Mouse (Mus musculus) thymus, adult 2 months (tissue): ENCODE measurements around the gene Ghsr. TPM values are rescaled to one million over a fixed set of nuclear protein-coding genes. Genes with fewer than 3 reads are reported as not detected.
A peak's percentile ranks its signal among the peaks of the same experiment; 100 is the strongest.

Source experiments
- DNase-seq: peaks from one replicate; pipeline ENCODE4 v3.0.0; 2021
- H3K27ac ChIP-seq: fragments of 200-500 bp; 2 replicates; pipeline ENCODE4 v1.5.1; 2012; ENCODE audit warnings: low read length, control low read depth; ENCODE audit not compliant: control insufficient read depth, insufficient read depth
- H3K27me3 ChIP-seq: fragments of 200-500 bp; 2 replicates; pipeline ENCODE4 v1.6.1; 2012; ENCODE audit warnings: mild to moderate bottlenecking, low read length, moderate library complexity, mixed read lengths; ENCODE audit not compliant: control insufficient read depth, insufficient read depth
- H3K36me3 ChIP-seq: fragments of 200-500 bp; 2 replicates; pipeline ENCODE4 v1.6.1; 2012; ENCODE audit warnings: mild to moderate bottlenecking, low read length, moderate library complexity; ENCODE audit not compliant: control insufficient read depth, insufficient read depth
- H3K4me1 ChIP-seq: fragments of 200-500 bp; replicated peaks from 2 replicates; pipeline ENCODE4 v1.6.1; 2012; ENCODE audit warnings: low read length; ENCODE audit not compliant: control insufficient read depth, insufficient read depth
- H3K4me3 ChIP-seq: fragments of 200-500 bp; 2 replicates; pipeline ENCODE4 v1.5.1; 2012; ENCODE audit warnings: mild to moderate bottlenecking, low read length, control low read depth, moderate library complexity; ENCODE audit not compliant: control insufficient read depth, insufficient read depth
- CTCF ChIP-seq: fragments of 200-500 bp; IDR thresholded peaks from 2 replicates; pipeline ENCODE4 v1.5.1; 2012; ENCODE audit warnings: mild to moderate bottlenecking, control low read depth, low read length, moderate library complexity, borderline replicate concordance; ENCODE audit not compliant: control insufficient read depth, poor library complexity, insufficient read depth; ENCODE audit errors: extremely low read depth
- POLR2A ChIP-seq: fragments of 200-500 bp; IDR thresholded peaks from 2 replicates; pipeline ENCODE4 v1.6.1; 2012; ENCODE audit warnings: mild to moderate bottlenecking, low read length, control low read depth, moderate library complexity; ENCODE audit not compliant: control insufficient read depth, poor library complexity, insufficient read depth; ENCODE audit errors: extremely low read depth
- WGBS: fragments of 180-500 bp; shearing (Covaris S2); methylation state at CpG from one replicate; pipeline ENCODE4 v1.1.7; 2018; 5-methylcytosine and 5-hydroxymethylcytosine counted together
- polyA plus RNA-seq: library from polyadenylated mRNA; depleted of rRNA; stranded (reverse); fragments of >200 nt; gene quantifications from 2 replicates; pipeline ENCODE4 v1.2.3, GENCODE M21; 2012

Ghsr gene
- polyA plus RNA-seq, 1 experiment, result 0.13 TPM

DNA sequence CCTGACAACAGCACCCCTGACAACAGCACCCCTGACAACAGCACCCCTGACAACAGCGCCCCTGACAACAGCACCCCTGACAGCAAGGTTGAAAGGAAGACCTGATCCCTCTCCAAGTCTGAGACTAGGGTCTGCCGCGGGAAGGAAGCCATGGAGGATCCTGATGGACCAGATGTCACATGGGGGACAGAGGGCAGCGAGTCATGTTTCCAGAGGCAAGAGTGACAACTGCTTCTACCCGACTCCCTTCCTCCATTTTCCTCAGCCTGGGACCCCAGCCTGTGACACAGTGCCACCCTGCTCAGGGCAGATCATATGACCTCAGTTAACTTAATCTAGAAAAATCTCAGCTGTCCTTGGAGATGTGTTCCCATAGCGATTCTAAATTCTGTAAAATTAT is 28.7 kb upstream of the Ghsr start:
- no peak overlapping the region for H3K4me3 ChIP-seq
- no peaks in the 10 kb centered on the region for H3K36me3 ChIP-seq
- no peak for DNase-seq
- H3K27ac ChIP-seq, result no peak overlapping the region
- TF ChIP-seq POLR2A, result no peak
- no peak for TF ChIP-seq CTCF
- no peaks in the 10 kb centered on the region for H3K27me3 ChIP-seq
- H3K4me1 ChIP-seq, result no peaks in the 10 kb centered on the region
- WGBS, result 89% methylated on average over 6 of the region's 6 CpGs

DNA sequence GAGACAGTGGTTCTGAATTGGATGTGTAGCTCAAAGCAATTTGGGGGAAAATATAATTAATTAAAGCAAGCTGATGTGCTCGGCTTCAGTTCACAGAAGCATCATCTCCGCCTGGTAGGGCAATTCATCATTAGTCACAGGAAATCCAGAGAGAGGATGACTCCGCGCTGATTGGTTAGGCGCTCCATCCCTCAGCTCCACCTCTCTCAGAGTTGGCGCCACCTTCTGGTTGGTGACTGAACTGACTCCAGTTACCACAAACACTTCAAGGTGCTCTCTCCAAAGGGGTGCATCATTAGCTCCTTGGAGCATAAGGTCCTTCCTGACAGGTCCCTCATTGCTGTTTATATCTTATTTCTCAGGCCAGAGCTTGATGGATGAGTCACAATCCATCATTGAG is 25.6 kb upstream of the Ghsr start:
- Histone ChIP-seq H3K27me3 (no peaks in the 10 kb centered on the region), H3K4me3 (no peak overlapping the region), H3K27ac (no peak overlapping the region), H3K36me3 (no peaks in the 10 kb centered on the region), H3K4me1 (no peaks in the 10 kb centered on the region)
- TF ChIP-seq POLR2A, result no peak
- TF ChIP-seq CTCF, result peak; percentile 58; the same call in 1 of the 2 replicates
- 17% methylated on average over 6 of the region's 6 CpGs for WGBS
- peak; percentile 84 for DNase-seq

DNA sequence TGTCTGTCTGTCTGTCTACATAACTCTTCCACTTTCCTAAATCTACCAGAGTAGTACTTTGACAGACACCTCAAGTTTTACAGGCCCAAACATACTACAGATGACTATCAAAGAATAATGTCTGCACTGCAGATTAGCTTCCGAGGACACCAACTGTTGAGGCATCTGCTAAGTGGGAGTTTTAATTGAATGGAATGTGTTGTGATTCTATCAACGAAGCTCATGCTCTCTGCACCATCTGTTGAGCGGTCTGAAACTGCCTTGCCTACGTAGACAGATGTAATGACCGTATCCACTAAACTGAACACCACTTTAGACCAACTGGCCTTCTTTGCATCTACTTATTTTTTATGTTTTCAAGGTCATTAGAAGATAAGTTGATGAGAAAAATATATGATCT is 22.7 kb upstream of the Ghsr start:
- Histone ChIP-seq H3K27ac (no peak overlapping the region), H3K36me3 (no peaks in the 10 kb centered on the region), H3K4me1 (no peaks in the 10 kb centered on the region), H3K27me3 (no peaks in the 10 kb centered on the region), H3K4me3 (no peak overlapping the region)
- WGBS, result 94% methylated on average over 5 of the region's 5 CpGs
- TF ChIP-seq CTCF (no peak), POLR2A (no peak)
- DNase-seq, result no peak

DNA sequence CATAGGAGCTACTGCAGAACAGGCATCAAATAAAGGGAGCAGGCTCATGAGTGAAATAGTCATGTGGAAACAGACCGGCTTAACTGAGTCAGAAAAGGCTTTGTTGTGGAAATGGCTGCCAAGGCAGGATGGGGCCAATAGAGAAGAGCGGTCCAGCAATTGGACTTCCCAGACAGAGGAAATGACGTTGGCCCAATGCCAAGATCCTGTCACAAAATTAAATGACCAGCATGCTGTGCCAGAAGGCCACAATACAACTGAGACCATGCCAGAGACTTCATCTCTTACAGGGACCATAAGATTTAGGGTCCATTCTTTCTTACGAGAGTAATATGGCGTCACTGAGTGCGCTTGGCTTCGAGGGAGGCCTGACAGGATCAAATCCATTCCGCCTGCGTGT is 20.0 kb upstream of the Ghsr start:
- H3K36me3 ChIP-seq, result no peaks in the 10 kb centered on the region
- H3K4me3 ChIP-seq, result no peak overlapping the region
- no peak for DNase-seq
- no peaks in the 10 kb centered on the region for H3K27me3 ChIP-seq
- TF ChIP-seq CTCF (no peak), POLR2A (no peak)
- H3K27ac ChIP-seq, result no peak overlapping the region
- no peaks in the 10 kb centered on the region for H3K4me1 ChIP-seq
- 89% methylated on average over 9 of the region's 9 CpGs for WGBS

DNA sequence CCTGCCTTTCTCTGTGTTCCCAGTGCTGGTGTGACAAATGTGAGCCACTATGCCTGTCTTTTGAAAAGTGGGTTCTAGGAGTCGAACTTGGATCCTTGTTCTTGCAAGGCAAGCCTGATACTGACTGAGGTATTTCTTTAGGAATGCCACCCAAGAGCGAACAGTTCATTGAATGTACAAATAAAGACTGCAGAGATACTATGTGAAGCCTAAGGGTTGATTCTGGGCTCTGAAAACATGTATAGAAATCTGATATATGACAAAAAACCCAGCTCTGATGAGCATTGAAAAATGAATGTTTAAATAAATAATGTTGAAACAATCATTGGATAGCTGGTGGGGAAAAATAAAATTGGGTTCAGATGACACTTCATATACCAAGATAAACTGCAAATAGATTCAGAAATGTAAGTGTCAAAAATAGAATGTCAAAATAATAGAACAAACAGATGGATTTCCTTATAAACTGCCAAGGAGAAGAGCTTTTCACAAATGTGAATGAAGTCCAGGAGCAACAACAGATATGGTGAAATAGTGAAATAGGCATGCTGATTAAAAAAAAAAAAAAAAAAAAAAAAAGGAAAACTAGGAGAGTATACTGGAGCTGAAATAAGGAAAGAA is 11.9 kb upstream of the Ghsr start:
- no peaks in the 10 kb centered on the region for H3K4me1 ChIP-seq
- no peak for TF ChIP-seq CTCF
- no peak for TF ChIP-seq POLR2A
- no peaks in the 10 kb centered on the region for H3K36me3 ChIP-seq
- H3K4me3 ChIP-seq, result no peak overlapping the region
- no peak for DNase-seq
- H3K27me3 ChIP-seq, result no peaks in the 10 kb centered on the region
- 92% methylated on average over 2 of the region's 2 CpGs for WGBS
- no peak overlapping the region for H3K27ac ChIP-seq

DNA sequence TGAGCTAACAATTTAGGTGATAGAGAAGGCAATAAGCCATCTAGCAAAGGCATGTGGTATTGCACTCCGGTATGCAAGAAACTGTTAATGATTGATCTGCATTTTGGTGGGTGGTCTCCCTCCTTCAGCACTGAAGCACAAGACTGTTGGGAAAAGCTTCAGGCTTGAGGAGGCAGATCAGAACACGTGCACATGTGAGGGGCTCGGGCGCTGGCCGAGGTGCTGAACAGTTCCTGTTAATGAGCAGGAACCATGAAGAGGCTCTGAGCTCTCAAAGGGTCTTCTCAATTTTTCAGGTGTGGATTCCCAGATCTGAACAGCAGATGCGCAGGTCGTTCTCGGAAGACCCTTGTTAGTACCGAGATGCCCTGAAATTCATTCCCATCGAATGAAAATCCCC is 1.0 kb upstream of the Ghsr start:
- no peaks in the 10 kb centered on the region for H3K36me3 ChIP-seq
- H3K4me1 ChIP-seq, result no peaks in the 10 kb centered on the region; the same call in 1 of the 2 replicates
- peaks cover 5% of the 10 kb centered on the region; the same call in 1 of the 2 replicates for H3K27me3 ChIP-seq
- H3K27ac ChIP-seq, result no peak overlapping the region
- TF ChIP-seq CTCF, result no peak
- TF ChIP-seq POLR2A, result no peak
- no peak overlapping the region for H3K4me3 ChIP-seq
- peak; percentile 39 for DNase-seq
- 10% methylated on average over 10 of the region's 10 CpGs for WGBS
